Mouse (Mus musculus): ENCODE measurements around the gene Ssbp4. TPM values are rescaled to one million over a fixed set of nuclear protein-coding genes. Genes with fewer than 3 reads are reported as not detected.

The Ssbp4 gene
- polyA plus RNA-seq, 1 experiment: 228 TPM

GRCm38 (mm10) chr8:70622220-70622619, 13.5 kb upstream of the Ssbp4 start:
- DNase-seq: no peak

GRCm38 (mm10) chr8:70618888-70619334, 10.2 kb upstream of the Ssbp4 start:
- no peak overlapping the region for H3K4me3 ChIP-seq (replicated peaks; ENCODE audit: extremely low read depth, low read depth, low read length)
- H3K4me1 ChIP-seq (ENCODE audit: control insufficient read depth, insufficient read depth, low read length): no peaks in the 10 kb centered on the region
- 24% methylated on average over 9 of the region's 9 CpGs for WGBS
- TF ChIP-seq CTCF (IDR thresholded peaks at IDR 0.05; ENCODE audit: insufficient read depth, low read length) (no peak), POLR2A (IDR thresholded peaks at IDR 0.05; ENCODE audit: borderline replicate concordance, extremely low read depth, low read depth, low read length) (no peak)
- no peak for DNase-seq

More at GRCm38 (mm10) chr8:70622220-70622619, 13.5 kb upstream of the Ssbp4 start:
- 57% methylated on average over 3 of the region's 3 CpGs for WGBS
- Histone ChIP-seq H3K4me1 (ENCODE audit: control insufficient read depth, insufficient read depth, low read length) (no peaks in the 10 kb centered on the region), H3K4me3 (replicated peaks; ENCODE audit: extremely low read depth, low read depth, low read length) (no peak overlapping the region)
- no peak for TF ChIP-seq POLR2A (IDR thresholded peaks at IDR 0.05; ENCODE audit: borderline replicate concordance, extremely low read depth, low read depth, low read length)
- no peak for TF ChIP-seq CTCF (IDR thresholded peaks at IDR 0.05; ENCODE audit: insufficient read depth, low read length)

GRCm38 (mm10) chr8:70617985-70618384, 9.3 kb upstream of the Ssbp4 start:
- DNase-seq: no peak
- Histone ChIP-seq H3K4me3 (replicated peaks; ENCODE audit: extremely low read depth, low read depth, low read length) (peak overlapping the region; percentile 16), H3K4me1 (ENCODE audit: control insufficient read depth, insufficient read depth, low read length) (no peaks in the 10 kb centered on the region)
- 76% methylated on average over 11 of the region's 11 CpGs for WGBS
- TF ChIP-seq POLR2A (IDR thresholded peaks at IDR 0.05; ENCODE audit: borderline replicate concordance, extremely low read depth, low read depth, low read length) (no peak), CTCF (IDR thresholded peaks at IDR 0.05; ENCODE audit: insufficient read depth, low read length) (no peak)

- no peak for DNase-seq
- H3K4me3 ChIP-seq (replicated peaks; ENCODE audit: extremely low read depth, low read depth, low read length): peak overlapping the region; percentile 25
- 39% methylated on average over 11 of the region's 11 CpGs for WGBS
- TF ChIP-seq CTCF (IDR thresholded peaks at IDR 0.05; ENCODE audit: insufficient read depth, low read length) (no peak), POLR2A (IDR thresholded peaks at IDR 0.05; ENCODE audit: borderline replicate concordance, extremely low read depth, low read depth, low read length) (no peak)
- peaks cover 1% of the 10 kb centered on the region; the same call in 1 of the 2 replicates for H3K4me1 ChIP-seq (ENCODE audit: control insufficient read depth, insufficient read depth, low read length)
These were observed 8.0 kb upstream of the Ssbp4 start for GRCm38 (mm10) chr8:70616645-70617044.

- no peak for TF ChIP-seq CTCF (IDR thresholded peaks at IDR 0.05; ENCODE audit: insufficient read depth, low read length)
- TF ChIP-seq POLR2A (IDR thresholded peaks at IDR 0.05; ENCODE audit: borderline replicate concordance, extremely low read depth, low read depth, low read length): no peak
- H3K4me3 ChIP-seq (replicated peaks; ENCODE audit: extremely low read depth, low read depth, low read length): peak within 1 kb of the TSS; percentile 25
- H3K4me1 ChIP-seq (ENCODE audit: control insufficient read depth, insufficient read depth, low read length): peaks cover 3% of the 10 kb centered on the region; the same call in 1 of the 2 replicates
- WGBS: 63% methylated on average over 3 of the region's 3 CpGs
- no peak for DNase-seq
These were observed 7.2 kb upstream of the Ssbp4 start, which contains the start of gene Lrrc25 for GRCm38 (mm10) chr8:70615894-70616293. Lrrc25 (plus strand) TSS chr8:70616155.

GRCm38 (mm10) chr8:70615281-70615680, 6.6 kb upstream of the Ssbp4 start:
- no peak overlapping the region for H3K4me3 ChIP-seq (replicated peaks; ENCODE audit: extremely low read depth, low read depth, low read length)
- peaks cover 7% of the 10 kb centered on the region for H3K4me1 ChIP-seq (ENCODE audit: control insufficient read depth, insufficient read depth, low read length)
- WGBS: 77% methylated on average over 8 of the region's 8 CpGs
- DNase-seq: no peak
- no peak for TF ChIP-seq CTCF (IDR thresholded peaks at IDR 0.05; ENCODE audit: insufficient read depth, low read length)
- no peak for TF ChIP-seq POLR2A (IDR thresholded peaks at IDR 0.05; ENCODE audit: borderline replicate concordance, extremely low read depth, low read depth, low read length)

- 43% methylated on average over 5 of the region's 5 CpGs for WGBS
- DNase-seq: no peak
- H3K4me3 ChIP-seq (replicated peaks; ENCODE audit: extremely low read depth, low read depth, low read length): no peak overlapping the region
- no peak for TF ChIP-seq POLR2A (IDR thresholded peaks at IDR 0.05; ENCODE audit: borderline replicate concordance, extremely low read depth, low read depth, low read length)
- TF ChIP-seq CTCF (IDR thresholded peaks at IDR 0.05; ENCODE audit: insufficient read depth, low read length): no peak
- peaks cover 7% of the 10 kb centered on the region for H3K4me1 ChIP-seq (ENCODE audit: control insufficient read depth, insufficient read depth, low read length)
These were observed 5.8 kb upstream of the Ssbp4 start for GRCm38 (mm10) chr8:70614469-70614868.

GRCm38 (mm10) chr8:70613763-70614162, 5.1 kb upstream of the Ssbp4 start:
- Histone ChIP-seq H3K4me1 (ENCODE audit: control insufficient read depth, insufficient read depth, low read length) (peaks cover 11% of the 10 kb centered on the region), H3K4me3 (replicated peaks; ENCODE audit: extremely low read depth, low read depth, low read length) (no peak overlapping the region)
- no peak for DNase-seq
- 18% methylated on average over 1 of the region's 1 CpGs for WGBS
- no peak for TF ChIP-seq CTCF (IDR thresholded peaks at IDR 0.05; ENCODE audit: insufficient read depth, low read length)
- TF ChIP-seq POLR2A (IDR thresholded peaks at IDR 0.05; ENCODE audit: borderline replicate concordance, extremely low read depth, low read depth, low read length): no peak

- DNase-seq: peak; percentile 93
- H3K4me1 ChIP-seq (ENCODE audit: control insufficient read depth, insufficient read depth, low read length): peaks cover 19% of the 10 kb centered on the region
- H3K4me3 ChIP-seq (replicated peaks; ENCODE audit: extremely low read depth, low read depth, low read length): peak overlapping the region; percentile 48
- peak; percentile 94 for TF ChIP-seq CTCF (IDR thresholded peaks at IDR 0.05; ENCODE audit: insufficient read depth, low read length)
- TF ChIP-seq POLR2A (IDR thresholded peaks at IDR 0.05; ENCODE audit: borderline replicate concordance, extremely low read depth, low read depth, low read length): no peak
- WGBS: 1% methylated on average over 6 of the region's 6 CpGs
These were observed 3.2 kb upstream of the Ssbp4 start for GRCm38 (mm10) chr8:70611849-70612248.
